Mouse (Mus musculus) thymus, adult 2 months (tissue): ENCODE measurements at regions not wholly inside any gene's neighbourhood (a gene's known extent, or its start where the extent isn't known, plus 50 kb on each side); places are given as distances from the start of the nearest gene placed in this dataset.

Experiments
- CTCF ChIP-seq: fragments of 200-500 bp; IDR thresholded peaks from 2 replicates; pipeline ENCODE4 v1.5.1; 2012; ENCODE audit warnings: mild to moderate bottlenecking, control low read depth, low read length, moderate library complexity, borderline replicate concordance; ENCODE audit not compliant: control insufficient read depth, poor library complexity, insufficient read depth; ENCODE audit errors: extremely low read depth
- POLR2A ChIP-seq: fragments of 200-500 bp; IDR thresholded peaks from 2 replicates; pipeline ENCODE4 v1.6.1; 2012; ENCODE audit warnings: mild to moderate bottlenecking, low read length, control low read depth, moderate library complexity; ENCODE audit not compliant: control insufficient read depth, poor library complexity, insufficient read depth; ENCODE audit errors: extremely low read depth

DNA sequence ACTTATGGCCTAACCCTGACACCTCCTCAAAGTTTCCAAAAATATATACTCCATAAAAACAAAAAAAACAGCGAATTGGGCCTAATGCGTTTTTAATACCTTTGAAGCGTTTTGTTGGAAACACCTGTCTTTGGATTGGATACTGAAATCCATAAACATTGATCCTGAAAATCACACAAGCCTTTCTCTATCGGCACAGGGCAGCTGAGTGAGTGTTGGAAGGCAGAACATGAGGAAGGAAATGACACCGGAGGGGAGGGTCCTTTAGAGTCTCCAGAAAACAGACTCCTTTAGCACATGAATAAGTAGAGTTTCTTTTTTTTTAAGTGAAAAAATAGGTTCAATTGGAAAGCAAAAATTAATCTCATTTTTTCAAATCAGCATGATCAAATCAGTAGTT lies 123.7 kb downstream of the Snx18 start:
- TF ChIP-seq CTCF, result no peak
- no peak for TF ChIP-seq POLR2A
